Mouse (Mus musculus): Measurements from ENCODE around the gene Rims4.

DNA sequence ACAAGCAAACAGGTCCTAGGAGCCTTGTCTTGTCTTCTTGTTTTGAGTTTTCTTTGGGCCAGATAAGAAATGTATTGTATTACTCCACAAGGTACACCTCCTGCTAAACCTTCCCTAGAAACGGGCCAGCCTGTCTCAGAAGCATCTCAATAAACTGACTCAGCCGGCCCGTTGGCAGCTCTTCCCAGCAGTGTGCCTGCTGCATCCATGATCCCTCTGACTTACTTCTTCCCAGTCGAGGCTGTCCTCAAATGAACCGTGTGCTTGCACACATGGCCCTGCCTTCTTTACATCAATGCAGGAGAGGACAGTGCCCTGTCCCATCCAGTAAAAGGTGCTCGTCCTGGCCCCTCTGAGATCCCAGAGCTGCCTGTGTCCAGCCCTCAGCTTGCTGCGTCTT, 8.9 kb downstream of the Rims4 start:
- TF ChIP-seq CTCF (IDR thresholded peaks at IDR 0.05; ENCODE audit: low read depth): no peak
- no peak for TF ChIP-seq EP300 (IDR thresholded peaks at IDR 0.05; ENCODE audit: low read depth)

All from heart, postnatal 0 days (tissue).